8 mouse cellular contexts compared by ENCODE assay signal in genomic region chr15:79946790-79947189, GRCm38 (mm10). TPM values are rescaled to one million over a fixed set of nuclear protein-coding genes. Genes with fewer than 3 reads are reported as not detected.
DNase-seq lines count a peak whose midpoint lies in the region; ATAC-seq and TF ChIP-seq lines count a peak whose summit lies in the region.

No protein-coding gene starts in this region.

- DNase-seq in embryo, embryonic 10.5 days (ENCODE audit: low spot score), result peak; percentile 55
- DNase-seq in embryo, embryonic 9.5 days (ENCODE audit: extremely low spot score), result no peak
- no peak for DNase-seq in lung, adult 2 months
- no peak for DNase-seq in lung, postnatal 14 days
- DNase-seq in ZHBTc4 (ENCODE audit: low read depth, low spot score), result peak; percentile 89
- DNase-seq in naive thymus-derived CD4-positive, alpha-beta T cell, adult 2 months (ENCODE audit: low read depth), result peak; percentile 47
- no peak for DNase-seq in hindbrain, embryonic 10.5 days (ENCODE audit: low spot score)

- H3K9me3 ChIP-seq in hindbrain, embryonic 10.5 days, result no peaks in the 10 kb centered on the region

- no peak overlapping the region for H3K4me3 ChIP-seq in lung, adult 2 months (replicated peaks; ENCODE audit: extremely low read depth, low read depth, low read length)
- no peak overlapping the region for H3K4me3 ChIP-seq in hindbrain, embryonic 10.5 days

- peaks cover 17% of the 10 kb centered on the region for H3K4me1 ChIP-seq in lung, adult 2 months (ENCODE audit: control insufficient read depth, insufficient read depth, low read length)
- H3K4me1 ChIP-seq in hindbrain, embryonic 10.5 days (replicated peaks), result peaks cover 25% of the 10 kb centered on the region

- no peak for TF ChIP-seq POLR2A in lung, adult 2 months (IDR thresholded peaks at IDR 0.05; ENCODE audit: borderline replicate concordance, extremely low read depth, low read depth, low read length)

- no peak overlapping the region for H3K27ac ChIP-seq in hindbrain, embryonic 10.5 days

- 74% methylated on average over 9 of the region's 9 CpGs for WGBS in lung, adult 2 months
- WGBS in hindbrain, embryonic 10.5 days, result 59% methylated on average over 9 of the region's 9 CpGs

- peaks cover 15% of the 10 kb centered on the region for H3K27me3 ChIP-seq in hindbrain, embryonic 10.5 days (ENCODE audit: insufficient read depth, poor library complexity, severe bottlenecking)

- TF ChIP-seq CTCF in lung, adult 2 months (IDR thresholded peaks at IDR 0.05; ENCODE audit: insufficient read depth, low read length), result peak; percentile 36; the same call in 1 of the 2 replicates

- no peaks in the 10 kb centered on the region for H3K36me3 ChIP-seq in hindbrain, embryonic 10.5 days

- no peak for ATAC-seq in activated CD4-positive, CD25-positive, alpha-beta regulatory T cell, adult 4 months

RNA-seq across cellular contexts. Expression of gene Cbx7, which starts 24.1 kb away (rescaled TPM):
- 72.5 and 75.9 TPM in 2 replicates for polyA plus RNA-seq in lung, adult 2 months (2012; rRNA removed)
- 10 to 100 TPM; 21.9 to 30.3 TPM for polyA plus RNA-seq in activated CD4-positive, CD25-positive, alpha-beta regulatory T cell, adult 4 months (2017; shearing (Covaris generic))
- polyA plus RNA-seq in hindbrain, embryonic 10.5 days (2016; fragmentation: Nextera tagmentation; extraction: Ambion mirVana), result 2.4 and 2.9 TPM in 2 replicates

RNA-seq across cellular contexts. Expression of gene Apobec3, which starts 55.3 kb away (rescaled TPM):
- polyA plus RNA-seq in lung, adult 2 months (2012; rRNA removed), result 29.7 and 36.7 TPM in 2 replicates
- polyA plus RNA-seq in activated CD4-positive, CD25-positive, alpha-beta regulatory T cell, adult 4 months (2017; shearing (Covaris generic)), result 100 to 1,000 TPM; 505 to 519 TPM
- polyA plus RNA-seq in hindbrain, embryonic 10.5 days (2016; fragmentation: Nextera tagmentation; extraction: Ambion mirVana), result 6.9 and 9.0 TPM in 2 replicates

Comparison
In these comparisons a context has a peak if more than half of its experiments do, and no peak if none do; other contexts are left out.
1. DNase-seq: peak in embryo, embryonic 10.5 days (single experiment), ZHBTc4 (single experiment) and naive thymus-derived CD4-positive, alpha-beta T cell, adult 2 months (single experiment); none in embryo, embryonic 9.5 days (single experiment), lung, adult 2 months (single experiment), lung, postnatal 14 days (single experiment) and hindbrain, embryonic 10.5 days (single experiment).
2. RNA of gene Apobec3, which starts 55.3 kb away (polyA plus RNA-seq): 505 to 519 TPM in activated CD4-positive, CD25-positive, alpha-beta regulatory T cell, adult 4 months; 29.7 to 36.7 TPM in lung, adult 2 months and 6.9 to 9.0 TPM in hindbrain, embryonic 10.5 days; every median in the first group is over 10 times any median in the second.